Mouse (Mus musculus): Measurements from ENCODE around the gene Kcnd3. TPM values are rescaled to one million over a fixed set of nuclear protein-coding genes. Genes with fewer than 3 reads are reported as not detected.

The Kcnd3 gene
- polyA plus RNA-seq, 1 experiment from 2014 or later = 15.9 TPM

DNA sequence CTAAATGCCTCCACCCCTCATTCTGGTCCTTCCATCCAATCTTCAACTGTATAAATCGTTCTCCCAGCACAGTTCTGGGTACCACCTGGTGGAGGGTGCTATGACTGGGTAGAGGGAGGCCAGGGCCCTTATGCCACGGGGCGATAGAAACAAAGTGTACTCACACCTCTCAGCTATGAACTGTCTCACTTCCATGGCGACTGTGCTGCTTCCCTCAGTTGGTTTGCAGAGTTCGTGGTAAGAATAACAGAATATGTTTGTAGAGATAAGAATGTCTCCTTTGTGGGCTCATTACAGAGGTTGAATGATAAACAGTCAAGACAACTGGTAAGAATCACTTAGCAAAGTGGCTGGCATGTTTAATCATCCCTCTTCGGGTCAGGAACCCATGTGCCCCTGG lies 68.3 kb downstream of the Kcnd3 start:
- ATAC-seq (ENCODE audit: low FRiP score, low TSS enrichment) (no peak), DNase-seq (no peak)
- H3K4me1 ChIP-seq (ENCODE audit: control insufficient read depth, insufficient read depth, low read length) = peaks cover 8% of the 10 kb centered on the region; the same call in 1 of the 2 replicates
- H3K27me3 ChIP-seq (ENCODE audit: control insufficient read depth, insufficient read depth, low read length) = no peaks in the 10 kb centered on the region
- H3K27ac ChIP-seq (replicated peaks; ENCODE audit: low read depth, low read length) = no peak overlapping the region
- H3K9me3 ChIP-seq (ENCODE audit: control insufficient read depth, low read length) = no peaks in the 10 kb centered on the region
- H3K9ac ChIP-seq (replicated peaks; ENCODE audit: low read length) = no peak overlapping the region
- H3K36me3 ChIP-seq (ENCODE audit: control insufficient read depth, insufficient read depth, low read length) = no peaks in the 10 kb centered on the region
- WGBS = 88% methylated on average over 6 of the region's 6 CpGs
- H3K4me3 ChIP-seq (replicated peaks; ENCODE audit: low read depth, low read length) = no peak overlapping the region
- H3K4me2 ChIP-seq (ENCODE audit: low read length) = no peak overlapping the region

DNA sequence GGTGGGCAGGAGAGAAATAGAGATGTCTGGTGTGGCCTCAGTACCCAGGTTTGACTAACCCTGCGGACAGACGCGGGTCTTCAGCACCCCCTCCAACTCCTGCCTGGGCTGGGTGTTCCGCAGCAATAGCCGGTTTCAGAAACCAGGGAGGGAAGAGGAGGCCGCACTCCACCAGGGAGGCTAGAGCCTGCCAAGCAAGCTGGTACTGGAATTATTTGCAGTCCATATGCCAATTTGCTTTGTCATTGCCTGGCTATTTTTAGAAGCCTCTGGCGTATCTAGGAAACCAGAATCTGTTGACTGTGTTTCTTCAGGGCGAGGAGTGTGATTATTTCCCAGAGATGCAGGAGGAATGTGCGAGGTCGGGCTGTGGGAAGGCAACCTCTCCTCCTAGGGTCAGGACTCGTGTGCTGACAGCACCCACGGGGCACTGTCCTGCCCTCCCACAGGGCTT lies 69.1 kb downstream of the Kcnd3 start:
- Histone ChIP-seq H3K4me3 (replicated peaks; ENCODE audit: low read depth, low read length) (no peak overlapping the region), H3K27me3 (ENCODE audit: control insufficient read depth, insufficient read depth, low read length) (no peaks in the 10 kb centered on the region), H3K4me2 (ENCODE audit: low read length) (no peak overlapping the region), H3K27ac (replicated peaks; ENCODE audit: low read depth, low read length) (peak overlapping the region; percentile 38; the same call in 1 of the 2 replicates), H3K9me3 (ENCODE audit: control insufficient read depth, low read length) (no peaks in the 10 kb centered on the region), H3K9ac (replicated peaks; ENCODE audit: low read length) (no peak overlapping the region), H3K36me3 (ENCODE audit: control insufficient read depth, insufficient read depth, low read length) (no peaks in the 10 kb centered on the region), H3K4me1 (ENCODE audit: control insufficient read depth, insufficient read depth, low read length) (peaks cover 8% of the 10 kb centered on the region; the same call in 1 of the 2 replicates)
- DNase-seq (peak; percentile 63), ATAC-seq (ENCODE audit: low FRiP score, low TSS enrichment) (no peak)
- 71% methylated on average over 12 of the region's 12 CpGs for WGBS

DNA sequence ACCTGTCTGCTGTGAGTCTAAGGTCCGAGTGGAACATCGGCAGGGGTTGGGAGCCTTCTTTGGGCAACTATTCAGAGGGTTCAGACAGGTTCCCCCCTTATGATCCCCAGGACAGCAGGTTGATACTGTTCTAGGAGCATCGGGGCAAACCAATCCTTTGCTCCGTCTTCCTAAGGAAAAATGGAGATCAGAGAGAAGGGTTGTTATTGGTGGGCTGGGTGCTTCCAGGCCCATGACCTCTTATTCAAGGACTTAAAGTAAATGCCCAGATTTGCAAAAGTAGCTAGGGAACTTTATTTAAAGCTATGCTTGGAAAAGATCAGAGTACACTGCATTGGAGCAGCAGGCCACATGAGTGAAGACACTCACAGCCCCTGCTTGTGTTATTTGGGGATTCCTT lies 69.5 kb downstream of the Kcnd3 start:
- Histone ChIP-seq H3K27me3 (ENCODE audit: control insufficient read depth, insufficient read depth, low read length) (no peaks in the 10 kb centered on the region), H3K36me3 (ENCODE audit: control insufficient read depth, insufficient read depth, low read length) (no peaks in the 10 kb centered on the region), H3K9ac (replicated peaks; ENCODE audit: low read length) (no peak overlapping the region), H3K4me1 (ENCODE audit: control insufficient read depth, insufficient read depth, low read length) (0 out of 2 replicates have a peak, but pooled peaks cover 8% of the 10 kb centered on the region), H3K4me3 (replicated peaks; ENCODE audit: low read depth, low read length) (no peak overlapping the region), H3K4me2 (ENCODE audit: low read length) (no peak overlapping the region), H3K9me3 (ENCODE audit: control insufficient read depth, low read length) (no peaks in the 10 kb centered on the region), H3K27ac (replicated peaks; ENCODE audit: low read depth, low read length) (peak overlapping the region; percentile 38; the same call in 1 of the 2 replicates)
- no peak for DNase-seq
- no peak for ATAC-seq (ENCODE audit: low FRiP score, low TSS enrichment)
- WGBS = 88% methylated on average over 4 of the region's 4 CpGs

DNA sequence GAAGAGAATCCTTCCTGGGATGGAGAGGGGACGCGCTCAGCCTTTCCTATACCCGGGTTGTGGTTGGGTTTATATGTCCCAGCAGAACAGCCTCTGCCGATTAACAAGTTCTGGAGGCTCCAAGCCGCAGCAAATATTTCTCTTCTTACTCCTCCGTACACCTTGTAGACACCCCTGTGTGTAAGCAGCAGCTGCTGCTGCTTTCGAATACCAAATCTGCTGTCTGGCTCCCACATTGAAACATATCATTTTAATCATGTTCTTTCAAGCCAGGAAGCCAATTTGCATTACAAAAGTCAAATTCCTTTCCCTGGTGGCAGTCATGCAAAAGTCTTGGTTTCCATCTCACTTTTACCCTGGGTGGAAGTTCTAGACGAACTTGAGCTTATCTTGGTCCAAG lies 76.7 kb downstream of the Kcnd3 start:
- H3K27ac ChIP-seq (replicated peaks; ENCODE audit: low read depth, low read length) = 0 out of 2 replicates have a peak overlapping the region, but pooled peaks have one; percentile 32
- no peak overlapping the region for H3K4me2 ChIP-seq (ENCODE audit: low read length)
- no peaks in the 10 kb centered on the region for H3K27me3 ChIP-seq (ENCODE audit: control insufficient read depth, insufficient read depth, low read length)
- no peaks in the 10 kb centered on the region for H3K9me3 ChIP-seq (ENCODE audit: control insufficient read depth, low read length)
- H3K4me1 ChIP-seq (ENCODE audit: control insufficient read depth, insufficient read depth, low read length) = peaks cover 48% of the 10 kb centered on the region
- DNase-seq (peak; percentile 44), ATAC-seq (ENCODE audit: low FRiP score, low TSS enrichment) (no peak)
- no peaks in the 10 kb centered on the region for H3K36me3 ChIP-seq (ENCODE audit: control insufficient read depth, insufficient read depth, low read length)
- no peak overlapping the region for H3K4me3 ChIP-seq (replicated peaks; ENCODE audit: low read depth, low read length)
- 39% methylated on average over 8 of the region's 8 CpGs for WGBS
- no peak overlapping the region for H3K9ac ChIP-seq (replicated peaks; ENCODE audit: low read length)

DNA sequence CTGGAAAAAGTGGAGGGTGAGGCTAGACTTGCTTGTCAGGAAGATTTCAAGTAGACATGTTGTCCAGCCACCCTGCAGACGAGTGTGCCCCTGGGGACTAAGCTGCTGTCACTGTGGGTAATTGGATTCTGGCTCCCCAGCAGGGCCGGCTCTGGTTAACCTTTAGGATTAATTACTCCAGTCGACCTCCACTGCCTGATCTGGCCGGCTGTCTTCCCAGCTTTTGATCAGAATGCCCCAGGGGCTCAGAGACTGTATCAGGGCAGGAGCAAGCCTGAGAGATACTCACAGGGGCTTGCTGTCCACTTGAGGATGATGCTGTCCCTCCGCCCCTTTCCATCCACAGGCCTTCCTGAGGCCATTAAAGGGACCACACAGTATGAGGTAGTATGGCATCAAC lies 77.6 kb downstream of the Kcnd3 start:
- ATAC-seq (ENCODE audit: low FRiP score, low TSS enrichment) (0 out of 2 replicates have a peak, but pooled peaks have one; percentile 22), DNase-seq (peak; percentile 56)
- Histone ChIP-seq H3K36me3 (ENCODE audit: control insufficient read depth, insufficient read depth, low read length) (no peaks in the 10 kb centered on the region), H3K4me3 (replicated peaks; ENCODE audit: low read depth, low read length) (no peak overlapping the region), H3K4me2 (ENCODE audit: low read length) (no peak overlapping the region), H3K27ac (replicated peaks; ENCODE audit: low read depth, low read length) (peak overlapping the region; percentile 83), H3K9ac (replicated peaks; ENCODE audit: low read length) (no peak overlapping the region), H3K27me3 (ENCODE audit: control insufficient read depth, insufficient read depth, low read length) (no peaks in the 10 kb centered on the region), H3K9me3 (ENCODE audit: control insufficient read depth, low read length) (no peaks in the 10 kb centered on the region), H3K4me1 (ENCODE audit: control insufficient read depth, insufficient read depth, low read length) (peaks cover 48% of the 10 kb centered on the region)
- WGBS = 10% methylated on average over 5 of the region's 5 CpGs

DNA sequence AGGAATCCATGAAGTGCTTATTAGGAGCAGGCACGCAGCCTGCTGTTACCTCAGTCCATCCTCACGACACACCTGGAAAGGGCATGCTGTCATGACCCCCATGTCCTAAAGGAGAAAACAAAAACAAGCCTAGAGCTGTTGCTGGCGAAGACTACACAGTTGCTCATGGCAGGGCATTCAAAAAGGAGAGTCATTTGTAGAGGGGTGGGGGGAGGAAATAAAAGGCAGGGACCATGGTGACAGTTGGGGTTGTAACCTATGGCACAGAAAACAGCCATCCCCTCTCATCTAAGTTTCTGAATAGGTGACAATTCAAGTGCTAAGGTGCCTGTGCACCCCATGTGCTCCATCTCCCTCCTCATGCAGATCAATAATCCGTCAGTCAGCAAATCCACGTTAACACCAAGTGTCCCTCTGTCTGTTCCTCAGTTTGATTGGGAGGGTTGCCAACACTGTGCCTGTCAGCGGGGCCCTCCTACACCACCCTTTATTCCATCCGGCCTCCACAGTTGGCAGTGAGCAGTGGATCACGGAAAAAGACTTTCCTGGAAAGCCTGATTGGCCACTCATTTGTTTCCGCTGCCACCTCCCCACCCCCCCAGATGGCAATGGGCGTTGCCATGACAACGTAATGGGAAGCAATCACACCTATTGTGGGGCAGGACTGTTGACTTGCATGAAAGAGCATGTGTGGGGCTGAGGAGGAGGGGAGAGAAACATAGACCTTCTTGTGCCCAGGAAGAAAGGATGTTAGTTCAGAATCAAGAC lies 78.4 kb downstream of the Kcnd3 start:
- H3K4me1 ChIP-seq (ENCODE audit: control insufficient read depth, insufficient read depth, low read length) = peaks cover 48% of the 10 kb centered on the region
- H3K9me3 ChIP-seq (ENCODE audit: control insufficient read depth, low read length) = no peaks in the 10 kb centered on the region
- H3K9ac ChIP-seq (replicated peaks; ENCODE audit: low read length) = no peak overlapping the region
- WGBS = 14% methylated on average over 11 of the region's 11 CpGs
- ATAC-seq (ENCODE audit: low FRiP score, low TSS enrichment) (peak; percentile 87), DNase-seq (peak; percentile 89)
- H3K27me3 ChIP-seq (ENCODE audit: control insufficient read depth, insufficient read depth, low read length) = no peaks in the 10 kb centered on the region
- H3K4me3 ChIP-seq (replicated peaks; ENCODE audit: low read depth, low read length) = no peak overlapping the region
- H3K27ac ChIP-seq (replicated peaks; ENCODE audit: low read depth, low read length) = peak overlapping the region; percentile 83
- H3K36me3 ChIP-seq (ENCODE audit: control insufficient read depth, insufficient read depth, low read length) = no peaks in the 10 kb centered on the region
- H3K4me2 ChIP-seq (ENCODE audit: low read length) = peak overlapping the region; percentile 38

DNA sequence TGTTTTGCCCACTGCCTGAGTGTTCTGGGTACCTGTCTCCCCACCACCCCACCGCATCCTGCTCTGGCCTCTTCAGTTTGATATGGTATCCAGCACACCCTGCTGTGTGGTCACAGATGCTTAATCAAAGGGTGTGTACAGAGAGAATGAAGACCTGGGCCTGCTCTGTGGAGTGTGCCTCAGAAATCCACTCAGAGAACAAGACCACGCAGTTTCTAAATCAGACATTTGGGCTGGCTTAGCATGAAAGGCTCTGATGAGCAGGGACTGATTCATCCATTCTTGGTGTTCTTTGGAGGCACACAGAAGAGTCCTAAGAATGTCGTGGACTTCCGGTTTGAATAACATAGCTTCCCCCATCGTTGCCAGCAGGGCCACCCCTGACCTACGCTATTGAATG lies 86.3 kb downstream of the Kcnd3 start:
- no peaks in the 10 kb centered on the region for H3K9me3 ChIP-seq (ENCODE audit: control insufficient read depth, low read length)
- H3K27me3 ChIP-seq (ENCODE audit: control insufficient read depth, insufficient read depth, low read length) = no peaks in the 10 kb centered on the region
- ATAC-seq (ENCODE audit: low FRiP score, low TSS enrichment) (no peak), DNase-seq (no peak)
- H3K4me1 ChIP-seq (ENCODE audit: control insufficient read depth, insufficient read depth, low read length) = peaks cover 17% of the 10 kb centered on the region
- no peak overlapping the region for H3K9ac ChIP-seq (replicated peaks; ENCODE audit: low read length)
- WGBS = 43% methylated on average over 6 of the region's 6 CpGs
- H3K4me3 ChIP-seq (replicated peaks; ENCODE audit: low read depth, low read length) = no peak overlapping the region
- peak overlapping the region; percentile 60; the same call in 1 of the 2 replicates for H3K27ac ChIP-seq (replicated peaks; ENCODE audit: low read depth, low read length)
- H3K4me2 ChIP-seq (ENCODE audit: low read length) = no peak overlapping the region
- no peaks in the 10 kb centered on the region for H3K36me3 ChIP-seq (ENCODE audit: control insufficient read depth, insufficient read depth, low read length)

DNA sequence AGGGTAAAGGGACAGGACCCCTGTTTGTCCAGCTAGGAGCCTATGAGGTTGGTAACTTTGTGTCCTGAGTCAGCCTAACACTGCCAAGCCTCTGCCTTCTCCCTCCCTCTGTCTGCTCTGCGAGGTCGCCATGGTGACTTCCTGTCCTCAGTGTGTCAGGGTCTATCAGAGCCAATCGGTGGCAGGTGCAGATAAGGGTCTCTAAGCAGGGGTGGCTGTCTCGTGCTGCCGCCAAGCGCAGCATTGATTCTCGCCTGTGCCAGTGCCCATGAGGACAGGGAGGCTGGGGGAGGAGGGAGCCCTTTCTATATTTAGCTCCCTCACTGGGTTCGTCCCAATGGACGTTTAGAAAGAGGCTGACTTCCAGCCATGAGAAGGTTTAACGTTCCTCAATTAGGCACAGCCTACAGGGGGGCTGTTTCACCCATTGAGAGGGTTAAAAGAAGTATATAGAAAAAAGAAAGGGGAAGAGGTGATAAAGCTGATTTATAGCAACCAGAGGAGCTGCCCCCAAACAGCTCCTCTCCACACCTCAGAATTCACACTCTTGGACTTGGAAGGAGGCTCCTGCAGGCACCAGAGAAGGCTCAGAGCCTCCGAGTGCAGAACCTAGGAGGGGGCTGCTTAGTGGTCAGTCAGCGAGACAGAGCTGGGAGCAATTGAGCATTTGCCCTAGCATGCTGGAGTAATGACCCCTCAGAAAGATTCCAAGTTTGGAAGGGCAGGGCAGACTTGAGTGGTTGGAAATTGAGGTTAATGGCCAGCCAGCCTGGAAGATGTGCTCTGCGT lies 86.9 kb downstream of the Kcnd3 start:
- no peaks in the 10 kb centered on the region for H3K9me3 ChIP-seq (ENCODE audit: control insufficient read depth, low read length)
- no peak overlapping the region for H3K9ac ChIP-seq (replicated peaks; ENCODE audit: low read length)
- H3K4me1 ChIP-seq (ENCODE audit: control insufficient read depth, insufficient read depth, low read length) = peaks cover 15% of the 10 kb centered on the region
- H3K27ac ChIP-seq (replicated peaks; ENCODE audit: low read depth, low read length) = peak overlapping the region; percentile 60
- DNase-seq (peak; percentile 67), ATAC-seq (ENCODE audit: low FRiP score, low TSS enrichment) (peak; percentile 68)
- no peak overlapping the region for H3K4me3 ChIP-seq (replicated peaks; ENCODE audit: low read depth, low read length)
- 16% methylated on average over 13 of the region's 13 CpGs for whole genome bisulfite sequencing
- no peaks in the 10 kb centered on the region for H3K36me3 ChIP-seq (ENCODE audit: control insufficient read depth, insufficient read depth, low read length)
- no peaks in the 10 kb centered on the region for H3K27me3 ChIP-seq (ENCODE audit: control insufficient read depth, insufficient read depth, low read length)
- H3K4me2 ChIP-seq (ENCODE audit: low read length) = peak overlapping the region; percentile 24; the same call in 1 of the 2 replicates

All from midbrain, embryonic 14.5 days (tissue).